Mouse (Mus musculus): ENCODE data around the gene Gm28305.
A peak's percentile ranks its signal among the peaks of the same experiment; 100 is the strongest.

Gene Gm28305

DNA sequence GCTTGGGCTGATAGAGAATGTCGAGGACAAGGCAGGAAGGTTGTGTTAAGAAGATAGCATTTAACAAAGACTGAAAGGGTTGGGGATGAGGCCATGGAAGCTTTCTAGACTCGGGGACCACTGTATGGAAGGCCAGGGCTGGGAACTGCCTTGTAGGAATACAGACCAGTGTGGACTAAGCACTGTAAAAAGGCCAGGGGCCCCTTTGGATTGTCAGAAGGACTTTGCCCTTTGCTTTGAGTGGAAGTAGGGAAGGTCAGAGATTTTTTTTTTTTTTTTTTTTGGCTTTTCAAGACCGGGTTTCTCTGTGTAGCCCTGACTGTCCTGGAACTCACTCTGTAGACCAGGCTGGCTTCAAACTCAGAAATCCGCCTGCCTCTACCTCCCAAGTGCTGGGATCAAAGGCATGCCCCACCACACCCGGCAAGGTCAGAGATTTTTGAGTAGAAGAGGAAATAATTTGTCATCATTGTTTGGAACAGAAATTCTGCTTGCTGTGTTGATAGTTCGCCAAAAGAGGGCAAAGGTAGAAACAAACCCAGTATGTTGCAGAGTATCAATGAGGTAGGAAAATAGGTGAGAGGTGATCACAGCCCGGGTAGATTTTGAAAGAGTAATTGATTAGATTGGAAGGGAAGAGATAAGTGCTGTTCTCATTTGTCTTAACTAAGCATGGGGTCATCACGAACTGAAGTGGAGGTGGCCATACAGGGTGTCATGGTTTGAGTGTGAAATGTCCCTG is 30.6 kb downstream of the Gm28305 start:
- DNase-seq, result no peak

DNA sequence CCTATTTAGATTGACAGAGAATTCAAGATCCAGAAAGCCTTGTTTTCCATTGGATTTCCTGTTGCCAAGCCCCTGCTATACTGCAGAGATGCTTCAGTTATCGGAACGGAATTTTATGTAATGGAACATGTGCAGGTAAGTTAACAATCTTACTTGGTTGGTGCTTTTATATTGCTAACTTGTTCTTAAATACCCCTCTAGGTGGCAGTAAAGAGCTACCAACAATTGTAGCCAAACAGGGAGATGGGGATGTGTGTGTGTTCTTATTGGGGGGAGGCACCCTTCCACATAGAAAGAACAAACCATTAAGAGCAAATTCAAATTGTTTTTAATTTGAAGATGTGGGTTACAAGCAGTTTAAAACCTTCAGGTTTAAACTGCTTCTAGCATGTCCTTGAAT is 35.3 kb downstream of the Gm28305 start:
- DNase-seq, result no peak

DNA sequence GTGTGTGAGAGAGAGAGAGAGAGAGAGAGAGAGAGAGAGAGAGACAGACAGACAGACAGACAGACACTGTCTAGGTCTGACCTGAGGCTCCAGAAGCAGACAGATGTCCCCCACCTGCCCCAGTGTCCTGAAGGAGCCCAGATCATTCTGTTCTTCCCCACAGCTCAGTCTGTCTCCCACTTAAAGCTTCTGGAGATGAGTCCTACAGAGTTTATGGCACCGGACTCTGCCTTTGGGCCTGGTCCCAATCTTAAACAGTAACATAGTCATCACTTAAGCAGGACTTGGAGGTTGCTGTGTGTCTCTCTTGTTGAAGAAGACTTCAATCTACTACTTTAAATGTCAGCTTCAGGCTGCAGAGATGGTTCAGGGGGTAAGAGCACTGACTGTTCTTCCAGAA is 38.3 kb downstream of the Gm28305 start:
- DNase-seq, result no peak

DNA sequence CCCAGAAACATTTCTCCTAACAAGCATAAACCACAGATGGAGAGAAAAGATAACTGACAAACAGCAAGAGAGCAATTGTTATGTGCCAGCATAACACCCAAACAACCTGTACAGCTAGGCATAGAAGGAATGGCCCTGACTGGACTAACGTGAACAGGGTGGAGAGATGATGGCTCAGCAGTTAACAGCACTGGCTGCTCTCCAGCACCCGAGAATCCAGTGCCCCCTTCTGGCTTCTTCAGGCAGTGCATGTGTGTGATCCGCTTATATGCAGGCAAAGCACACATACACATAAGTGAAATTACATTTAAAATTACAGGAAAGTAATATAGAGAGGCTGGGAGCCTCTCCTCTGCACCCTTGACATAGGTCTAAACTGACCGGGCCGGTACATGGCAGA is 38.9 kb downstream of the Gm28305 start:
- peak; percentile 68 for DNase-seq

DNA sequence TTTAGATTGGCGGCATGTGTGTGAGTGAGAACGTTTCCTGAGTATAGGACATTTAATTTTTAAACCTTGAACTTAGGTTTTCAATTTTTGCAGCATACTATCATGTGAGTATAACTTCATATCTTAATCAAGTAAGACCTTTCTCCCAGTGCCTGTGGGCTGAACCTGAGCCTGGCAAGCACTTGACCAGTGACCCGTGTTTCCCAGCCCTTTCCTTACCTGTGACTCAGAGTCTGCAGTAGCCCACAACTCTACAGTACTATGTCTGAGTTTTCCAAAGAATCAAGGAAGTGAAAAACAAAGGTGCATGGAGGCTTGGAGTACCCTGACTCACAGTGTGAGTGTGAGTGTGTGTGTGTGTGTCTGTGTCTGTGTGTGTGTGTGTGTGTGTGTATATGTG is 39.6 kb downstream of the Gm28305 start:
- no peak for DNase-seq

DNA sequence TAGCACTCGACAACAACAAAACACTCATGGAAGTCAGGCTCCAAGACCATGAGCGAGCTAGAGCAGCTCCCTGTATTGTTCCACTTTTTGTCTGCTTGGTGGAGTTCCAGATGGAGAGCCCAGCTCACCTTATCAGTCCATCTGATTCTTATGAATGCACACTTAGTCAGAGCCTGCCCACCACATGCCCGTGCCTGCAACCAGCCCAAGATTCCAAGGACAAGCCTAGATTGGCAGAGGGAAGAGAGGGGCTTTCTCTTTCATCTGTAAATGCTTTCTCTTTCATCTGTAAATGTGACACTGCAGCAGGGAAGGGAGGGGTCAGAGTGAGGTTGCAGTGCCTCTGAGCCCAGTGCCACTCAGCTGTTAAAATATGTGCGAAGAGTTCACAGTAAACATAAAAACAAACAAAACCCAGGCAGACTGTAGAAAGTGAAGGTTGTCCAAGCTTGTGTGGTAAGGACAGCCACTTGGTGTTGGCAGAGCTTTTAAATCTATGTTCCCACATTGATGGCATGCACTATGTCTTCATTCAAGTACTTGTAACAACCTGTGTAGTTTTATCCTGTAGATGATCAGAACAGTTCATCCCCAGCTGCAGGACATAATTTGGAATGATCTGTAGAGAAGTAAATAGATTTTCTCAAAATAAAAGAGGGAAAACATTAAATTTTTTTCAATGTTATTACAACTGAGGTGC is 45.4 kb downstream of the Gm28305 start:
- no peak for DNase-seq

DNA sequence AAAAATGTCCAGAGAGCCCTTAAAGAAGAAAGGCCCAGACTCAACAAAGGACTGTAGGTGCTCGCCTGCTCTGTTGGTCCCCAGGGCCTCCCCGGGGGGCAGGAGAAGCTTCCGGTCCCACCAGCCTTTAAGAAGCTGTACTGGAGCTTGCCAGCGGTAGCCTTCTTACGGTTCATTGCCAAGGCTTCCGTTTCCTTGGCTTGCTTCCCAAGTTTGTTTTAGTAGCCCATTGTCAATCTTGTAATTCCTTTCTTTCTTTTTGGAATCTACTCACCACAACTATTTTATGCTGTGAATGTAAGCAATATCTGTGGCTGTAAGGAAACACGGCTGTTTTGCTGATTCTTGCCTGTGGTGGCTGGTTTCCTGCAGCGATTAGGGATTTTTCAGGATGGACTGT is 48.1 kb downstream of the Gm28305 start:
- DNase-seq, result peak; percentile 37

DNA sequence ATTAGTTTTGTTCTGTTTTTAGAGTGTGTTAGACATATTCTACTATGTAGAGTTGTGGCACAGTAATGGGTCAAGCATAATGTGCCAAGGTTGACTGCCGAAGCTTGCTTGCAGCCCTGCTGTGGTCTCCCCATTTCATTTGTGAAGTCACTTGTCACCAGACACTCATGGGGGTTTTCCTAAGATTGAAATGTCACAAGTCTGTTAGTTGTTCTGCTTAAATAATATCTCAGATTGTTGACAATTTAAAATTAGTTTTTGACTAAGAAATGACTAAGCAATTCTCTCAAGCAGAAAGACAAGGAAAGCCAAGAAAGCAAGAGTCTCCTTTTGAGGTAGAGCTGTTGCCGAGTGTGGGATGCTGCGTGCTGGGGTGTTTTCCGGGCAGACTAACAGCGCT is 52.5 kb downstream of the Gm28305 start:
- no peak for DNase-seq

DNA sequence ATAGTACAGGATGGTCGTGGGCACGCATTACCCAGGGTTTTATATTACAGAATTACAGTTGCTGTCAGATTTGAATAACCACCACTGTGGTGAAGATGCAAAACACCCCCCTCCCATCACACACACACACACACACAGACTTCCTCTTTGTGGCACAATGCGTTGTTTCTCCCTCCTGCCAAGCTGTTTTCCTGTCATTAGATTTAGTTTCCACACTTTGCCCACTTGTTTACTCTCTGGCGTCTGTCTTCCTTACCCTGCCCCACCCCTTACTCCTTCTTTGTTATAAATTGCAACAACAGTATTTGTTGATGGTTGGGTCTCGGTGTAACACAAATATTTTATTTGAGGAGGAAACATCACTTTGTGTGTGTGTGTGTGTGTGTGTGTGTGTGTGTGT is 57.8 kb downstream of the Gm28305 start:
- no peak for DNase-seq

DNA sequence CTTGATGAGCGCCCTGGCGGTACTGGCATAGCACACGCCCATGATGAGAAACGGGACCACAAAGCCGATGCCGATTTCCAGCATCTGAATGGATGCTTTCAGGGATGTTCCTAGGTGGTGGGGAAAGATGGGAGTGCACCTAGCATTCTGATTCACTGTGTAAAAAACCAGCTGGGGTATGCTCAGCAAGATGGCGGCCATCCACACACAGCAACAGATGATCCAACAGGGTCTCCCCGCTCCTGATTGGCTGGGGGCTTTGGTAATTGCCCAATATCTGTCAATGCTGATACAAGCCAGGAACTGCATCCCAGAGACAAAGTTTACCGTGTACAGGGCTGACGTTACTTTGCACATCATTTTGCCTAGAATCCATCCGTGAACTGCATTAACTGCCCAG is 58.6 kb downstream of the Gm28305 start:
- DNase-seq, result no peak

DNA sequence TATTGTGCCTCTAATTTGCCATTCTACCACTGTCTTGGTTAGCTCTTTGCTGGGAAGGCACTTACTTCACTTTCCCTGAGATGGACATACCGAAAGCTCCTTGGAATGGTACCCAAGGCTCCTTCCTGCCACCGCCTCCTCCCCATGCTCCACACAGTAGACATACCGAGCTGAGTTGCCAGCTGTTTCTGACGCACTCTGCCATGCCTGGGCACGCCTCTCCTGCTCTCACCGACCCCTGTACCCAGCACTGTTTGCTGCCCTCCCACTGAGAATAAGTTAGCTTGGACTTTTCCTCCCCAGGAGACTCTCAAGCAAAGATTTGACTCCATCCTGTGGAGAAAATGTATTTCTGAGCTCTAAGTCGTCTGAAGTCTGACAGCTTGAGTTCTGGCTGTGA is 60.4 kb downstream of the Gm28305 start:
- peak; percentile 18 for DNase-seq

DNA sequence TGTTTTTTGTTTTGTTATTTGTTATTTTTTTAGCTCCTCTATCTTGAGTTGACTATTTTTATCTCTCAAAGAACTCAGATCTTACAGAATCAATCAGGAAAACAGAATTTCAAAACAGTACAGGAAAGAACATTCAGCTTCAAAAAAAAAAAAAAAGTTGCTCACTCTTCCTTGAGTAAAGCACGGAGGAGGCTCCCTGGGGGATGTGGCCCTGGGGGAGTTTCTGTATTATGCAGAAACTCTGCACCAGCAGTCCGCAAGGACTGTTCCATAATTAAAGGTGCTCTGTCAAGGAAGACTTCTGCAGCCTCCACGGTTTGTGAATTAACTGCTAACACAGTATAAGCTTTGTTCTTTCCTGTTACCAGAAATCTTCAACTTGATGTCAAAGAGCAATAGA is 61.0 kb downstream of the Gm28305 start:
- DNase-seq, result no peak

DNA sequence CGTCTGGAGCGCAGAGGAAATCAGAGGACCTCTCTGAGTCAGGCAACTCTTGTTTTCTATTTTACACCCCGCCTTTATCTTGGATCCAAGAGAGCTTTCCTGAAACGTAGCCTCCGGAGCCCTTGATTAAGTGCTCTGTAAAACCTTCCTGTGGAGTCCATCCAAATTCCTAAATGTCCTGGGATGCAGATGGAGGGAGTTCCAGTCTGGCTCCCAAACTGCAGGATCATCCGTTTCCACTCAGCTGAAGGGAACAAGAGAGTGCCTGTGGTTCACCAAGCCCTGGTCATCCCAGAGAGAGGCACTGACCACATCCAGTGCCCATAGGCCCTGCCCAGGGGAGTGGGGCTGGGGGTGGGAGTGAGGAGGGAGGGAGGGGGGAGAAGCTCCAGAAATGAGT is 61.8 kb downstream of the Gm28305 start:
- DNase-seq, result no peak

DNA sequence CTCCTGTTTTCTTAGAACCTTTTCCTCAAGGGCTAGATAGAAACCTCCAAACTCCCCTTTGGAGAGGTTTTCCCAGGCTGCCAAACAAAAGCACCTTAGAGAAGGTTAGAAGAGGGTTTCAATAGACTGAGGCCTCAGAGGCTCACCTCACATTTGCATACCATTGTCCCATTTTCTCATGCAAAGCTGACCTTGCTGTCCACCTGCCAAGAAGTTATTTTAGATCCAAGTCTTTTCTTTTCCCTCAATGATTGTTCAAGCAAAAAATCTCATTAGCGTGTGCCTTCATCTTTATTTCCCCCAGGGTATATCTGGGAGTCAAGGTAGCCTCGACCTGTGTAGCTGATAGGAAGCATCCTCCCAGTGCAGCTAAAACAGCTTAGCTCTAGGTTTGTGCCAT is 62.4 kb downstream of the Gm28305 start:
- no peak for DNase-seq

DNA sequence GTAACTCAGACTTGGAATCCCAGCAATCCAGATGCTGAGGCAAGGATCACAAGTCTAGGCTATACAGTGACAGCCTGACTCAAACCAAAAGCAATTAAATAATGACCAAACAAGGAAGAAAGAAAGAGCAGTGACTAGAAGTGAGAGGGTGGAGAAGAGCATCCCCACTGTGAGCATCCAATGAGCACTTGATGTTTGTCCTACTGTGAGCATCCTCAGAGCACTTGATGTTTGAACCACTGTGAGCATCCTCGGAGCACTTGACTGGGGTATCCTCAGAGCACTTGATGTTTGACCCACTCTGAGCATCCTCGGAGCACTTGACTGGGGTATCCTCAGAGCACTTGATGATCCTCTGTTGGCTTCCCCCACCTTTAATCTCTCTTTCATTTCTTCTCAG is 64.5 kb downstream of the Gm28305 start:
- DNase-seq, result no peak

DNA sequence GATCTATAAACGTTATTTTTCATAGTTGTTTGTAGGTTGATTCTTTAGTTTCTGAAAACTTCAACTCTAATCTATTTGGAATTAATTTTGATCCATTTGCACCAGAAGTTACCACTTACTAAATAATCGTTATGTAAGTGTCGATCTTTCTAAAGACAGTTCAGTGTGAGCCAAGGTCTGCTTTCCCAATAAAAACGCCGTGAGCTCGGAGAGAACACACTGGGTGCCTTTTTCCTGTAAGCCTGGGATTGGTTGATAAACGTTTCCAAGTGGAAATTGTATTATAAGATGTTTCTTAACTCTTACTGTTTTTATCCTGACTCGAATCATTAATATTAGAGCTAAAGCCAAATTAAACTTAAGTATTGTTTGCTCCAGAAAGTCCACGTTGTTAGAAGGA is 66.5 kb downstream of the Gm28305 start:
- DNase-seq, result no peak

DNA sequence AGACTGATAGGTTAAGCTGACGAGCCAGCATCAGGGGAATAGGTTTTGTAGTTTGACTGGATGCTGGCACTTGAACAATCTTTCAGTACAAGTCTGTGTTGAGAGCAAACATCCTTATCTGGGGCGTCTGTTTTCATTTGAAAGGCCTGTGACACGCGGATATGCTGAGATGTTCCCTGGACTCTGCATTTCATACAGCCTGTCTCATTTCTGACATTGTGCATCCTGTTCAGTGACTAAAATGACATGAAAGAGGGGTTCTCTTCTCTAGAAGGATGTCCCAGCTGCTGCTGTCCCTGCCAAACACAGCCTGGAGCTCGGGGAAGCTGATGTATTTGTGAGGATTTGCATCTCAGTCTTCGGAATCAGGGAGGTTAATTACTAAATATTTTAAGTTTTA is 67.0 kb downstream of the Gm28305 start:
- DNase-seq, result no peak

DNA sequence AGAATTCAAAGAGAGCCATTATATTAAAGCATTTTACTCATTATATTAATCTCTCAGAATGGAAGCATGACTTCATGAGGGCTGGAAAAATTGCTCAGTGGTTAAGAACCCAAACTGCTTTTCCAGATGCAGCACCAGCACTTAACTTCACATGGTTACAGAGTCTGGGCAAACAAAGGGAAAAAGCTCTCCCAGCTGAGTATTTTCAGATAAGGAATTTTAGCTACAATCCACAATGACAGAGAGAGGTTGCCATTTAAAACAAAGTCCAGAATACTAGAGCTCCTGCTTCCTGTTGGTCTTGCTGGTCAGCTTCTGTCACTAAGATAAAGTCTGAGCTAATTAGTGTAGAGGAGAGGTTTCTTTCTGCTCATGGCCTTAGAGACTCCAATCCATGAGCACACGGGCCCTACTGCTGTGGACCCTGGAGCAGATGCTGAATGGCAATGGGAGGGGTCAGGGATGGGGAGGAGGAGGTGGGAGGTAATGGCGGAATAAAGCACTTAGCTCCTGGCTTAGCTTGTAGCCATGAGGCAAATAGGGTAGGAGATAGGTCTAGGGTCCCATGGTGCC is 68.2 kb downstream of the Gm28305 start:
- no peak for DNase-seq

DNA sequence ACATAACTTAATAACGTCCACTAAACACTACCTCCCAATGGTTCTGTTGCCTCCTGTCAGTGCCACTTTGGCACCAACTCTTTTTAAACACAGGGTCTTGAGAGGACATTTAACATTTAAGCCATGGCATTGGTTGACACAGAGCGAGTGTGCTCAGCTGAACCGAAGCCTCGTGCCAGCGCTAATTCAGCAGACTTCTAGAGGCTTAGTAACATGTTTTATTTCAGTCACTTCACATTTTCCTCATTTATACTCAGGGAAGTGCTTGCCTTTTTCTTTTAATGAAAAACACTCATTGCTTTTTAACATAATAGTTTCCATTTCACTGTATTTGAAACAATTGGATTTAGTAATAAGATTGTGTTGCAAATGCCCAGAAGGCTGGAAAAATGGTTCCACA is 68.7 kb downstream of the Gm28305 start:
- no peak for DNase-seq

DNA sequence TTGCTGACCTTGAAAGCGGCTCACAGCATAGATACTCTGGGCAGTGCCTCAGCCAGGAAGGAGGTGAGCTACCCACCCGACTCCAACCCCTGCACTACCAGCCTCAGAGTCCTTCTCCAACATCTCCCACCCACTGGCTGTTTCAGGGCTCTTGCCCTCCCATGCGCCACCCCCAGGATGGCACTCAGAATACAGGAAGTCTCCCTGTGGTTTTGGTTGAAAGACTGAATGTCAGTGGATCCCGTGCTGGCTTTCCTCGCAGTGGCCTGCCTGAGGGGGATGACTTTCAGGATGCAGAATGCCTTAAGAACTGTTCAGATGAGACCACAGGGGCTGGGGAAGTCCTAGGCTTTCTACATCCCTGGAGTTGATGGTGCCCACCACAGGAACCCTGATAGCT is 82.6 kb downstream of the Gm28305 start:
- no peak for DNase-seq

DNA sequence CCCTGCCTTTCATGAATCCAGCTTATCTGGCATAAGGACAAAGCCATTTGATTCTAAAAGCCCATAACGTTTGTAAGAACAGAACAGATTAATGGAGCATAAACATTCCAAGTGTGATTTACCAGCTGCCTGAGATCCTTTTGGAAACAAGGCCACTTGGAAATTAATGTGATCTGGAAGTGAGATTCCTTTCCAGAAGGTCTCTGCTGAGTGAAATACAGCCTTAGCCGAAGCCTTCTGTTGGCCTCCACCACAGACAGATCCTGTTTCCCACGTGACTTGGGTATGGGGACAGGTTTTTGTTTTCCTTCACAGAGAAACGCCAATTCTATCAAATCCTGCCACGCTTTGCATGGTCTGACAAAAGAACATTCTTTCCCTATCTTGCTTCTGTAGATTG is 83.2 kb downstream of the Gm28305 start:
- no peak for DNase-seq
